Mouse (Mus musculus) megakaryocyte, embryonic 14.5 days (primary cell): ENCODE data around the gene Sgsm2.

Source experiments
- FLI1 ChIP-seq: IDR thresholded peaks from 2 replicates; pipeline ENCODE4 v1.6.1; 2012; ENCODE audit warnings: low read length, inconsistent platforms, mixed read lengths
- GATA1 ChIP-seq: IDR thresholded peaks from 3 replicates; pipeline ENCODE4 v1.6.1; 2012; ENCODE audit warnings: mixed read lengths, low read length, inconsistent platforms, borderline replicate concordance

GRCm38 (mm10) chr11:74835593-74836224 lies 61.2 kb downstream of the Sgsm2 start:
- TF ChIP-seq GATA1 (no peak), FLI1 (no peak)
